Mouse (Mus musculus): ENCODE data around the gene Nfya. TPM values are rescaled to one million over a fixed set of nuclear protein-coding genes. Genes with fewer than 3 reads are reported as not detected.

The Nfya gene
- total and polyA plus RNA-seq, 3 experiments: 26.9 to 44.2 (median 29.3) TPM

DNA sequence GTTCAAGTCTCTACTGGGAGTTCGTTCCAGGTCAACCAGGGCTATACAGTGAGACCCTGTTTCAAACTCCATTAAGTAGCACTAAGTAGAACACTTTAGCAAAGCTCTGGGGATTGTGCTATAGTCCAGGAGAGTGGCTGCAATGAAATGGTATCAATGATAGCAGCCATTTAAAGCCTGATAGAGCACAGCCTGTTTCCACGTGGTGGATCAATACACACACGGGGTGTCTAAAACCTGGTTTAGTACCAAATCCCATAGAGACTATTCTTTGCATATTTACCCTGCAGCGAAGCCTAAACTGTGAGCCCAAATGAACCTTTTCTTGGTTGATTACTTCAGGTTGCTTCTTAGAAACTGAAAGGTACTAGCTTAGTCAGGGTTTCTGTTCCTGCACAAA lies 8.0 kb downstream of the Nfya start:
- Histone ChIP-seq H3K79me2 (replicated peaks; ENCODE audit: control insufficient read depth, extremely low read depth, insufficient read depth, poor library complexity, severe bottlenecking) (peaks cover 83% of the 10 kb centered on the region), H3K4me2 (ENCODE audit: insufficient read depth, low read depth, poor library complexity, severe bottlenecking) (peak overlapping the region; percentile 82), H3K4me3 (replicated peaks in 1 of 3; ENCODE audit: low read depth in 2 of 3, low read length in 2 of 3, poor library complexity in 1 of 3) (no peak overlapping the region), H3K4me1 (ENCODE audit: control insufficient read depth in 1 of 2, insufficient read depth in 2 of 2) (peaks cover 19 to 66% of the 10 kb centered on the region in 2 experiments), H3K27me3 (replicated peaks) (no peaks in the 10 kb centered on the region), H3K36me3 (replicated peaks in 1 of 2; ENCODE audit: control insufficient read depth in 1 of 2, insufficient read depth in 1 of 2, low read length in 1 of 2) (peaks cover 27 to 82% of the 10 kb centered on the region in 2 experiments), H3K9ac (ENCODE audit: insufficient read depth, low read depth) (peak overlapping the region; percentile 48), H3K27ac (ENCODE audit: insufficient read depth, low read depth) (peak overlapping the region; percentile 91), H3K9me3 (replicated peaks; ENCODE audit: low read length) (no peaks in the 10 kb centered on the region)
- DNase-seq (ENCODE audit: extremely low read depth): peak; percentile 35
- in situ Hi-C loops (cut with MboI; ENCODE audit: low pct_ligation_motif_present, low pct_unique_long_range_greater_than_20kb, low sequenced_read_pairs) (no loop called here), dilution Hi-C loops (cut with MboI; ENCODE audit: extremely low pct_ligation_motif_present, extremely low pct_unique_long_range_greater_than_20kb, low sequenced_read_pairs) (no loop called here)
- no peak for TF ChIP-seq ELF1 (IDR thresholded peaks at IDR 0.05; ENCODE audit: low read depth, low read length)
- TF ChIP-seq USF2 (conservative IDR thresholded peaks at IDR 0.05; ENCODE audit: low read depth, low read length): no peak
- no peak for TF ChIP-seq MAZ (IDR thresholded peaks at IDR 0.05; ENCODE audit: low read depth, low read length)
- no peak for TF ChIP-seq POLR2A (IDR thresholded peaks at IDR 0.05; ENCODE audit: low read depth, low read length)
- TF ChIP-seq NRF1 (IDR thresholded peaks at IDR 0.05; ENCODE audit: low read depth, low read length): no peak
- no peak for TF ChIP-seq IRF4 (IDR thresholded peaks at IDR 0.05; ENCODE audit: low read depth, low read length)
- no peak for TF ChIP-seq RCOR1 (conservative IDR thresholded peaks at IDR 0.05; ENCODE audit: low read depth, low read length)
- no peak for TF ChIP-seq NELFE (IDR thresholded peaks at IDR 0.05; ENCODE audit: low read depth, low read length)
- peak; percentile 67 for TF ChIP-seq MYC (IDR thresholded peaks at IDR 0.05; ENCODE audit: low read depth, low read length)
- TF ChIP-seq MAX (IDR thresholded peaks at IDR 0.05; ENCODE audit: low read length): peak; percentile 34; the same call in 1 of the 2 replicates
- TF ChIP-seq EP300 (IDR thresholded peaks at IDR 0.05; ENCODE audit: low read length): no peak
- no peak for TF ChIP-seq MAFK (IDR thresholded peaks at IDR 0.05; ENCODE audit: insufficient replicate concordance, low read length)
- TF ChIP-seq MXI1 (IDR thresholded peaks at IDR 0.05; ENCODE audit: low read depth, low read length): no peak; the same call in 1 of the 2 replicates
- TF ChIP-seq HCFC1 (IDR thresholded peaks at IDR 0.05; ENCODE audit: low read depth, low read length): no peak

- Histone ChIP-seq H3K79me2 (replicated peaks; ENCODE audit: control insufficient read depth, extremely low read depth, insufficient read depth, poor library complexity, severe bottlenecking) (peaks cover 13% of the 10 kb centered on the region), H3K36me3 (replicated peaks in 1 of 2; ENCODE audit: control insufficient read depth in 1 of 2, insufficient read depth in 1 of 2, low read length in 1 of 2) (peaks cover 88 to 100% of the 10 kb centered on the region in 2 experiments), H3K4me1 (ENCODE audit: control insufficient read depth in 1 of 2, insufficient read depth in 2 of 2) (no peaks in the 10 kb centered on the region), H3K4me2 (ENCODE audit: insufficient read depth, low read depth, poor library complexity, severe bottlenecking) (no peak overlapping the region), H3K9ac (ENCODE audit: insufficient read depth, low read depth) (no peak overlapping the region), H3K27me3 (replicated peaks) (no peaks in the 10 kb centered on the region), H3K9me3 (replicated peaks; ENCODE audit: low read length) (no peaks in the 10 kb centered on the region), H3K4me3 (replicated peaks in 1 of 3; ENCODE audit: low read depth in 2 of 3, low read length in 2 of 3, poor library complexity in 1 of 3) (no peak overlapping the region), H3K27ac (ENCODE audit: insufficient read depth, low read depth) (no peak overlapping the region)
- DNase-seq (ENCODE audit: extremely low read depth): no peak
- in situ Hi-C loops (cut with MboI; ENCODE audit: low pct_ligation_motif_present, low pct_unique_long_range_greater_than_20kb, low sequenced_read_pairs) (no loop called here), dilution Hi-C loops (cut with MboI; ENCODE audit: extremely low pct_ligation_motif_present, extremely low pct_unique_long_range_greater_than_20kb, low sequenced_read_pairs) (no loop called here)
- no peak for TF ChIP-seq ELF1 (IDR thresholded peaks at IDR 0.05; ENCODE audit: low read depth, low read length)
- no peak for TF ChIP-seq ZNF384 (IDR thresholded peaks at IDR 0.05; ENCODE audit: low read depth, low read length)
- TF ChIP-seq EP300 (IDR thresholded peaks at IDR 0.05; ENCODE audit: low read length): no peak
Observed at GRCm38 (mm10) chr17:48392616-48393015, 17.1 kb downstream of the Nfya start.
